Mouse (Mus musculus) urinary bladder, postnatal 4 days (tissue): ENCODE measurements around the gene Trim68.
"Not testable (repeated sequence)": the region's sequence is repeated elsewhere in the genome, so short reads cannot be mapped to it uniquely, and the experiment has no call there.

Experiments
- DNase-seq, 2 experiments: peaks; one replicate each; pipeline ENCODE4 v3.0.0; 2021 to 2022; ENCODE audit warnings: low spot score in 2 of 2

Trim68 gene

DNA sequence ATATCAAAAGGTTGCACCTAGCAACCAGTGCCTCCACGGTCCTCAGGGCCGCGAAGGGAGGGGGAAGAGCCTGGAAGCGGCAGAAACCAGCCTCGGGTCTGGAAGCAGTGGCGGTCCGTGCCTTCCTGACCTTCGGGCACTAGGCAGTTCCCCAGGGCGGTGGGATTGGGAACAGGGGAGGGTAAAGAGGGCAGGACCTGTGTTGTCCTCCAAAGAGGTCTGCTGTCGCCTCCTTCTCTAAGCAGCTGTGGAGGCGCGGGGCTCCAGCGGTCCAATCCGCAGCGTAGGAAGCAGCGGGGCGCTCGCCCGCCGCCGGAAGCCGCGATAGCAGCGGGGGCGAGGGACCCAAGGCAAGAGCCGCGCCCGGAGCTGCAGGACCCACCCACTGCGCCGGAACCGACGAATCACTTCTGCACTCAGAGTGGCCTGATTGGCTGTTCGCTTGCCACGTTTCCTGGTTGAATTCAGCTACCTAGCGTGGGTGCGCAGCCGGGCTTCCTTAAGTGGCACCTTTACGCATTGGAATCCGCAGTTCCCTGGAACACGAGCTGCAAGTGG, at the start of gene Trim68:
TSS of gene Trim68 (minus strand) at position 384 of the 558 bp plus-strand sequence.
- DNase-seq: peak; percentile 84 to 92

DNA sequence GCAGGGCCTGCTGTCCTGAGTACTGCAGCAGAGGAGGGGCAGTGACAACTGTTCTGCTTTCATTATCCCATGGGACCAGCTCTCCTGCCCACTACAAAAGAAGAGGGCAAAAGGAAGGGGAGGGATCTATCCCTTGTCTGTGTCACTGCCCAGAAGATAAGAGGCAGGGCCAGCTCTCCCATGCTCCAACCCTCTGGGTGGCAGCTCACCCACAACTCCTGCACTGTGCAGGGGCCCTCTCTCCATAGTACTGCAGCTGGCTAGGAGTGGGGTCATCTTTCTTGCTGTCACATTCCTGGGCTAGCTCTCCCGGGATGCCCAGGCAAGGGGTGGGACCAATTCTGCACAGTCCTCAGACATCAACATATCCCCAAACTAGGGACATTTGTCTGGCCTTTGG, 46.7 kb upstream of the Trim68 start:
- DNase-seq: no peak

DNA sequence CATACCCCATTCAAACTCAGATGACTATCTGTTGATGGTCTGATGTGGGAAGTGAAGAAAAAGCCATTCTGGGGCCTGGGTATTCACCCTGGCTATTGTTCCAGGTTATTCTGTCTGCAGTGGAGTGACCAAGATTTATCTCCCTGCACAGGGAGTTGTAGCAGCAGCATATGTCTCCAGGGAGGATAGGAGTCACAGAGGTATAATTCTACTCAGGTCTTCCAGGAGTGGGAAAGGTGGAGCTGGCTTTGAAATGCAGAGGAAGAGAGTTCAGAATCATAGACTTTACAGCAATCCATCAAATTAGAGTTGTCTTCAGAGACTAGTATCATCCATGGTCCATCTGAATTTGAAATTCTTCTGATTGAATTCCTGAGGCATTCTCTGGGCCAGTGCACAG, 40.3 kb upstream of the Trim68 start, which contains the start of gene Olfr559:
TSS of gene Olfr559 (minus strand) at position 101 of the 400 bp plus-strand sequence.
- no peak for DNase-seq

DNA sequence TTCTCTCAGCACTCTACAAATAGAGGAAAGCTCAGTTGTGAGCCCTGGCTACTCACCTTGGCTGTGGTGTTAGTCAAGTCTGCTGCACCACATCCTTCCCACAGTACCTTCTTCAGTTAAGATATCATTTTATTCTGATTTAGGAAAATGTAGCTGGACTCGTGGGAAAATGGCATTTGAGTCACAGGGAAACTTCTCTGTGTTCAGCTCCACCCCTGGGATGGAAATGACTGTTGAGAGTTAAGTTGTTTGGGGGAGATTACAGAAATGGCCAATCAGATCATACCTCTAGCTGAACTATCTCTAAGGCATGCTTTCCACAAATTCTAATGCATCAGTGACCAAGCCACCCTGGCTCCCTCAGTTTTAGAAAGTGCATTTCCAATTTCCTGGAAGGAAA, 31.8 kb upstream of the Trim68 start, which contains the start of gene Olfr33:
TSS of gene Olfr33 (minus strand) at position 101 of the 400 bp plus-strand sequence.
- no peak for DNase-seq

DNA sequence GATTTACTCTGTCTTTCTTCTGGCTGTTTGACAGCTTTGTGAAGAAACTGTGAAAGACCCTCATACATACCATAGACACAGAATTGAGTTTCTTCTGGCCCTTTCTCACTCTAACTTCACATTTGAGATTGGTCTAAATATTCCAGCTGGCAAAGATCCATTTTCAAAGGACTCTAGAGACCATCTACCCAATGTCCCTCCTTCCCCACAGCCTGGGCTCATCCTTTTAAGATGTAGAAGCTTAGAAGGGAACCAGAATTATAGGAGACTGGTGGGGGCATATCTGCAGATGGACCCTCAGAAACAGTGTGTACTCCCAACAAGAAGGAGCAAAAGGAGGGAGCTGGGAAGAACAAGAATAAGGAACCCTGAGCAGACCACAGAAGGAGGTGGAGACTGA, 14.8 kb upstream of the Trim68 start, which contains the start of gene Olfr558:
TSS of gene Olfr558 (plus strand) at position 301 of the 400 bp plus-strand sequence.
- no peak for DNase-seq

DNA sequence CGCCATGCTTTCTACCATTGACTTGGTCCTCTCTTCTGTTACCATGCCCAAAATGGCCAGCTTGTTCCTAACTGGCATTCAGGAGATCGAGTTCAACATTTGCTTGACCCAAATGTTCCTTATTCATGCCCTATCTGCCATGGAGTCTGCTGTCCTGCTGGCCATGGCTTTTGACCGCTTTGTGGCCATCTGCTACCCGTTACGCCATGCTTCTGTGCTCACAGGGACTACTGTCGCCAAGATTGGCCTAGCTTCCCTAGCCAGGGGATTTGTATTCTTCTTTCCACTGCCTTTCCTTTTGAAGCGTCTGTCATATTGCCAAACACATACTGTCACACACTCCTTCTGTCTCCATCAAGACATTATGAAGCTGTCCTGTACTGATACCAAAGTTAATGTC, 11.3 kb upstream of the Trim68 start:
- DNase-seq: no peak

DNA sequence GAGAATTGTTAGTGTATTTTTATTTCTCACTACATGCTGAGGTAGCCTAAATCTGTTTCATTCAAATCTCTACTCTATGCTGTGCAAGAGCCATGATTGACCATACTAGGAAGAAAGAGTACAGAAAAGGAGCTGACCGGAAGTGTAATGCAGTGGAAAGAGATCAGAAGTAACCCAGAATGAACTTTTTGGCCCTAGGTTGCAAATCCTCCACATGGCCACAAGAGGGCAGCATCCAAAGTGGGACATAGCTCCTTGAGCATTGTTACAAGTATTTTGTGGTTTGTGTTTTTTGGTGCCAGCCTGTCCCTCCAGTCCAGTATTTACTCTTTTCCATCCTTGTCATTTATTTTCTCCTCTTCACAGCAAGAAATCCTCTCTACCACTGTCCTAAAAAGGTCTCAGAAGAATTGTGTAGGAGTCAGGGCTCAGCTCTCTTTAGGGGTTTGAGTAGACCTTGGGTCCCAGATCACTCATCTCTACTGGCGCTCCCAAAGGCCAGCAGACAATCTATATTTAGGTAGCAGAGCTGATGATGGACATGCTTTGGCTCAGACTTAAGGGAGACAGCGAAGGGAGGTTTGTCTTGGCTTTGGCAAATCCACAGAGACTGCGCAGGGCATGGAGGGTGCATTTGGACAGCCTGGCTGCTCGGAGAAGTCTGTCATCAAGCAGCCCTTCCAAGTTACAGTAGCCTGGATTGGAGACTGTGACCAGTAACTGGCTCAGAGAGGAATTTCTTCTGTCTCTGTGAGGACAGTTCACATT, 8.4 kb upstream of the Trim68 start, which contains the start of gene Olfr557:
TSS of gene Olfr557 (plus strand) at position 553 of the 768 bp plus-strand sequence.
- DNase-seq: no peak

DNA sequence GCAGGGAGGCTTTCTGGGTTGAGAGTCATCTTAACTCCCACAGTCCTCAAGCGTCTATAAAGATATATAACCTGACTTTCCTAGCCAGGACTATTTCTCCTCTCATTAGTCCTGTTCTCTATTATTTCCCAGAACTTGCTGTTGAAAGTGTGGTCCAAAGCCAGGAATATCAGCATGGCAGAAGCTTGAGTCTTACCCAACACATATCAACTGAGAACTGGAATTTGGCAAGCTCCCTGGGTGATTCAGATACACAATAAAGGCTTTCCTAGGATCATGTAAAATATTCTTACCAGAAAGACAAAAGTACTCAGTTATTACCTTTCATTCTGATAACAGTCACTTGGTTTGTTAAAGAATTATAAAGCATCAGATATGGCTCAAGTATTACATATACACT, 5.2 kb downstream of the Trim68 start:
- DNase-seq: no peak

DNA sequence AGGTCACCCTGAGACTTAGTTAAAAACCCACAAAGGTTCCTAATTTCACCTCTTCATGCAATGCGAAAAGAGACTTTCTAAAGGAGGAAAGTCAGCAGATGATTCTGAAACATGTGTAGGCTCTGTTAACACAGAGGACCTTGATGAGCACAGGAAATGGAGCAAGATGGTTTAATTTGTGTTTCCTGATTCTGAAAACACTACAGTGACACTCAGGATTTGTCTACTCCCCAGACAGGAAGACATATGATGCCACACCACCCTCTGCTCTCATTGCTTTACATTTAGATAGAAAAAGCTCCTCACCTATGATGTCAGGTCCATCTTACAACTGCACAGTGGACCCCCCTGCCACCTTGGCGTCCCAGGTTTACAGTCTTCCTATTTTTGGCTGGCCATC, 10.9 kb downstream of the Trim68 start:
- DNase-seq: no peak

DNA sequence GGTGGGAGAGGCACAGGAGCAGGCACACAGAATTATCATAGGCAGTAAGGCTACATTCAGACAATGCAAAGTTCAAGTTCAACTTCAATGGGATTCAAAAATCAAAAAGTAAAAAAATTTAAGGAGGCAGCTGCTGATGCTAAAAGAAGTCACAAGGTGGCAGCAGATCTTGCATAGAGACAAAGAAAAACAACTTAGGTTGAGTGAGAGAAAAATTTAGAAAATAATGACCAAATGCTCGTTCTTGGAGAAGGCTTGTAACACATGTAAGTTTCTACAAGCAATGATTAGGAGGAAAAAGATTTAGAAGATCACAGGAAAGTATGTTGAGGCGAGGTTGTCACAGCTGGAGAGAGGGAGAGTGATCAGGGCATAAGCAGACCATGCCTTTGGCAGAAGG, 21.7 kb downstream of the Trim68 start:
- DNase-seq: no peak

DNA sequence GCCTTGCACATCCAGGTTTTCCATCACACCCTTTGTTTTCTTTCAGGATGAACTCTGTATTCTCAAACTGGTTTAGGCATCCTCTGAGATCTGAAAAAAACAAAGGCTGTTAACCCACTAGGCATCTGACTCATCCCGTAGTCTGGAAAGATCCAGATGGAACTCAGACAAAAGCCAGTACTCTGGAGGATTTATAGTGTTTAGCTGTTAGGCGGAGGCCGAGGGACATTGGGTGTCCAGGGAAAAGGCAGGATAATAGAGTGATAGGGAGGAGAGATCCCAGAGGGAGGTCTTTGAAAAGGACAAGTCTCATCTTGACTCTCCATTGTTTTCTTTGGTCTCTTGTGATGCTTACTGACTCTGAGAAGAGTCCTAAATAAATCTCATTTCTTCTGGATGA, 22.5 kb downstream of the Trim68 start, which contains the start of gene Olfr556:
TSS of gene Olfr556 (plus strand) at position 301 of the 400 bp plus-strand sequence.
- DNase-seq: no peak

DNA sequence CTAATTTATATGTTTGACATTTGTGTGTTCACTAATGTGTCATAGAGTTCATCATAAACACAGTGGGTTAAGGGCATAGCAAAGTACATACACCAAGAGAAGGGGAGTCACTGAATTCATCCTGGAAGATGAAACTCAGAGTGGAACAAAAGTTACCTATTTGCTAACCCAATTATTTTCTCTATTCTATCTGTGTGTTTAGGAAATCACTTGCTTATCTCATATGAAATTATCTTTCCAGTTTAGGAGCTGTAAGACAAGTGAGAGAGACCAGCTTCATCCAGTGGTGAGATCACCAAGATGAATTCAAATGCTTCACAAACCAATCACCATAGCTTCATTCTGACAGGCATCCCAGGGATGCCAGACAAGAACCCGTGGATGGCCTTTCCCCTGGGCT, 28.6 kb downstream of the Trim68 start, which contains the start of gene Olfr555:
TSS of gene Olfr555 (plus strand) at position 301 of the 400 bp plus-strand sequence.
- no peak for DNase-seq

DNA sequence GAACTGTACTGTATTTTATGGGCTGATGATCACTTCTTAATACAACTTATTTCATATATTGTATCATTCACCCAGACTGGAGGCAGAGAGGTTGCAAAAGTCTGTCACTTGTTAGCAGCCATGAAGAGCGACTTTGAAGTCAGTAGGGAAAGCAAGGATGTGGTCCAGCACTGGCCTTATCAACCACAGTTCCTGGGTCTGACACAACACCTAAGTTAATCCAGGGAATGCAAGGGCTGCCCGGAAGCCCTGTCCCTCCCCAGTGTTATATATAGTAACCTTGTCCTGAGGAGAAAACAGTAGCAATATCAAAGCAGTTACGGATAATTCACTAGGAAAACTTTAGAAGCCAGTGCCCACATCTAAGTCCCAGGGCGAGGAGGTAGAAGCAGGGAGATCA, 42.2 kb downstream of the Trim68 start:
- not testable (repeated sequence) for DNase-seq

DNA sequence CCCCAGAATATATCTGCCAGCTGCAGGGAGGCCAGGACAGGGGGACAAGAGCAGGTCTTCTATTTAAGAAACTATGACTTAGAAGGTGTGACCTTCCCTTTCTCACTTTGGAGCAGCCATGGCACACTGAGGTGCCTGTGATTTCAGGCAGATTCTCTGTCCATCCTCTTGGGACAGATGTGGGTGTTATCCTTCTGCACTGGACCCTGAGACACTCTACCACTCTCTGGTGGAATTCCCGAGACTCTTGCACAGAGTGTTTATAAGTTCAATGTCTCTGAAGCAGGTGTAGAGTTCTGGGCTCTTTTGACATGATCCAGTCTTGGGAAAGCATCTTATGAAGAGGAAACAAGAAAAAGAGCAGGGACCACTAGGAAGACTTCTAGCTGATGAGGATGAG, 49.0 kb downstream of the Trim68 start, which contains the start of gene Olfr554:
TSS of gene Olfr554 (plus strand) at position 301 of the 400 bp plus-strand sequence.
- DNase-seq: no peak

DNA sequence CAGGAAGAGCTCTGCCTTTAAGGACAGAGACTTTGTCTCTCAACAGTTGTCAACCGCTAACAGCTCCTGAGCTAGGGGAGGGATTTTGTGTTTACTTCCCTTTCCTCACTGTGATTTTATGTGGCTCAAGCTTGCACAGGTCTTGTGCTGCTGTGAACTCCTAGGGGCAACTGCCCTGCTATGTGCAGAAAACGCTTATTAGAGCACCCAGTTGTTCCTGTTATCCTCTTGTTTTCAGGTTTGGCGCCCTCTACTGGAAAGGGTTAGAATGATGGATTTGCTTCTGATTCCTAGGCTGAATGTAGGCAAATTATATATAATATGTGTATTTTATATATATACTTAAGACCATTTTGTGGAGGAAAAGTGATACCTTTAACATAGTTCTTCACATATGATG, 50.5 kb downstream of the Trim68 start:
- DNase-seq: no peak
